Mouse (Mus musculus): ENCODE measurements around the gene Bcat1.

- no peak for TF ChIP-seq CTCF (IDR thresholded peaks at IDR 0.05; ENCODE audit: low read depth)
- TF ChIP-seq EP300 (IDR thresholded peaks at IDR 0.05; ENCODE audit: low read depth): no peak
These were observed 72.5 kb downstream of the Bcat1 start for GRCm38 (mm10) chr6:145003459-145003858.
